ENCODE assay signal across 17 mouse cellular contexts in genomic region chr8:48780628-48781027, GRCm38 (mm10).
"Had no signal": no experiment of that assay in that cellular context is flagged by ENCODE, and none has a peak within 500 bp of the region (broad histone marks: within the 10 kb centered on the region; RNA-seq: fewer than 3 reads in every experiment).

No protein-coding gene starts in this region.

- H3K4me3 ChIP-seq: limb, embryonic 15.5 days; liver, embryonic 12.5 days; midbrain, embryonic 10.5 days; neural tube, embryonic 13.5 days; stomach, embryonic 15.5 days had no signal

- H3K4me1 ChIP-seq: liver, embryonic 12.5 days; stomach, embryonic 15.5 days had no signal

- H3K27ac ChIP-seq: limb, embryonic 15.5 days; liver, embryonic 12.5 days; midbrain, embryonic 10.5 days; neural tube, embryonic 13.5 days; stomach, embryonic 15.5 days had no signal

- DNase-seq: kidney, postnatal 10 days; kidney, postnatal 4 days; left cerebral cortex, postnatal 4 days; lung, embryonic 14.5 days; lung, postnatal 10 days; lung, postnatal 4 days; midbrain, embryonic 14.5 days; retina, postnatal 1 day; right cerebral cortex, postnatal 4 days; spleen, adult 18-20 months; thymus, adult 2 months; thymus, postnatal 25 days had no signal

- H3K9me3 ChIP-seq: limb, embryonic 15.5 days; liver, embryonic 12.5 days; midbrain, embryonic 10.5 days; neural tube, embryonic 13.5 days; stomach, embryonic 15.5 days had no signal

- H3K36me3 ChIP-seq: liver, embryonic 12.5 days; neural tube, embryonic 13.5 days; stomach, embryonic 15.5 days had no signal

- H3K9ac ChIP-seq: limb, embryonic 15.5 days; liver, embryonic 12.5 days; lung, embryonic 14.5 days; neural tube, embryonic 13.5 days; stomach, embryonic 15.5 days had no signal

- H3K27me3 ChIP-seq: limb, embryonic 15.5 days; liver, embryonic 12.5 days; neural tube, embryonic 13.5 days; stomach, embryonic 15.5 days had no signal

- H3K4me2 ChIP-seq: limb, embryonic 15.5 days; liver, embryonic 12.5 days; lung, embryonic 14.5 days; stomach, embryonic 15.5 days had no signal

- ATAC-seq: liver, embryonic 12.5 days had no signal
